Mouse (Mus musculus) layer of hippocampus, adult 8-10 months (tissue): Measurements from ENCODE around the gene Slc30a7. TPM values are rescaled to one million over a fixed set of nuclear protein-coding genes. Genes with fewer than 3 reads are reported as not detected.

ENCODE experiments used
- microRNA-seq, 2 experiments: library from miRNA; unstranded; fragments of <30 nt; microRNA quantifications; one replicate each; pipeline ENCODE4 v1.2.0; 2022
- total RNA-seq, 4 experiments: library from RNA; stranded (reverse); gene quantifications; 2 replicates each; pipeline ENCODE4 v1.2.4; 2022

Gene Slc30a7
- total RNA-seq, 4 experiments from 2014 or later: 24.7 to 34.0 (median 27.6) TPM

Small RNA genes within 50 kb of the gene (microRNA-seq; reads per million reads assigned to microRNA genes)
- 0 reads per million in 2 experiments for gene Mir669n

Other genes starting within 250 kb of the Slc30a7 start
- 10 to 100 TPM; 13.5 to 14.0 (median 13.9) TPM for gene Dph5, start 119.6 kb downstream of the Slc30a7 start, total RNA-seq
- 10 to 100 TPM; 58.0 to 68.7 (median 61.3) TPM for gene Extl2, start 56 bp upstream of the Slc30a7 start, total RNA-seq
- 10 to 100 TPM; 21.2 to 29.7 (median 23.9) TPM for gene Vcam1, start 122.3 kb upstream of the Slc30a7 start, total RNA-seq
- 1 to 10 TPM; 3.7 to 8.8 (median 5.4) TPM for gene Gpr88, start 246.1 kb upstream of the Slc30a7 start, total RNA-seq